In genomic region chr13:34088871-34089288, GRCm38 (mm10) we compare ENCODE assay signal across 9 mouse cellular contexts. TPM values are rescaled to one million over a fixed set of nuclear protein-coding genes. Genes with fewer than 3 reads are reported as not detected.
A peak's percentile ranks its signal among the peaks of the same experiment; 100 is the strongest.
DNase-seq lines count a peak whose midpoint lies in the region; ATAC-seq lines count a peak whose summit lies in the region.
"Had no signal": no experiment of that assay in that cellular context is flagged by ENCODE, and none has a peak within 500 bp of the region (broad histone marks: within the 10 kb centered on the region; RNA-seq: fewer than 3 reads in every experiment).

No protein-coding gene starts in this region.

- no peak overlapping the region for H3K9ac ChIP-seq in hindbrain, embryonic 11.5 days (ENCODE audit: low read depth, low read length)

- no peaks in the 10 kb centered on the region for H3K36me3 ChIP-seq in hindbrain, embryonic 11.5 days (ENCODE audit: control insufficient read depth, insufficient read depth, low read length)

- no peak overlapping the region for H3K4me2 ChIP-seq in hindbrain, embryonic 11.5 days (replicated peaks; ENCODE audit: low read depth, low read length)

- 50% methylated on average over 7 of the region's 7 CpGs for WGBS in hindbrain, embryonic 11.5 days

- no peaks in the 10 kb centered on the region for H3K9me3 ChIP-seq in hindbrain, embryonic 11.5 days (ENCODE audit: control insufficient read depth, low read length)

- peak overlapping the region; percentile 52 for H3K27ac ChIP-seq in hindbrain, embryonic 11.5 days (ENCODE audit: low read depth, low read length)
- H3K27ac ChIP-seq: kidney, postnatal 0 days had no signal

- ATAC-seq in hindbrain, embryonic 11.5 days (ENCODE audit: low FRiP score), result peak; percentile 79
- ATAC-seq in monocyte, adult 5-6 weeks (replicated peaks; ENCODE audit: insufficient number of reproducible peaks, low FRiP score, low TSS enrichment, poor library complexity, severe bottlenecking), result 0 out of 2 replicates have a peak, but pooled peaks have one; percentile 47

- DNase-seq in CD4-positive helper T cell, adult 2 months (ENCODE audit: low read depth, low spot score), result peak; percentile 27
- peak; percentile 14 for DNase-seq in T-cell, adult 2 months (ENCODE audit: low spot score)
- DNase-seq in hindbrain, embryonic 11.5 days (ENCODE audit: low spot score), result peak; percentile 62
- no peak for DNase-seq in urinary bladder, postnatal 25 days (ENCODE audit: low spot score)
- DNase-seq in frontal cortex, postnatal 36 days (ENCODE audit: low spot score in 2 of 2), result no peak
- DNase-seq in yolk sac, embryonic 10.5 days (ENCODE audit: low spot score), result no peak
- no peak for DNase-seq in kidney, postnatal 4 days

- no peaks in the 10 kb centered on the region for H3K4me1 ChIP-seq in hindbrain, embryonic 11.5 days (replicated peaks; ENCODE audit: control insufficient read depth, insufficient read depth, low read length)

- H3K27me3 ChIP-seq in hindbrain, embryonic 11.5 days (ENCODE audit: control insufficient read depth, insufficient read depth, low read length), result no peaks in the 10 kb centered on the region

- no peak overlapping the region for H3K4me3 ChIP-seq in hindbrain, embryonic 11.5 days (ENCODE audit: low read depth, low read length)

RNA-seq across cellular contexts. Expression of gene Tubb2a, which starts 11.1 kb away (rescaled TPM):
- 422 and 447 TPM in 2 replicates for polyA plus RNA-seq in hindbrain, embryonic 11.5 days (2014; fragmentation: Nextera tagmentation; extraction: Ambion mirVana)
- total RNA-seq in monocyte, adult 5-6 weeks (2017), result 29.8 to 47.6 TPM (median 39.0 TPM) in 3 replicates

RNA-seq across cellular contexts. Expression of gene Tubb2b, which starts 41.4 kb away (rescaled TPM):
- 318 and 341 TPM in 2 replicates for polyA plus RNA-seq in hindbrain, embryonic 11.5 days (2014; fragmentation: Nextera tagmentation; extraction: Ambion mirVana)
- total RNA-seq in monocyte, adult 5-6 weeks (2017), result 5.1 to 7.5 TPM (median 5.7 TPM) in 3 replicates

RNA-seq across cellular contexts. Expression of gene Bphl, which starts 51.5 kb away (rescaled TPM):
- 30.3 and 31.1 TPM in 2 replicates for polyA plus RNA-seq in hindbrain, embryonic 11.5 days (2014; fragmentation: Nextera tagmentation; extraction: Ambion mirVana)
- total RNA-seq in monocyte, adult 5-6 weeks (2017), result 3.4 to 10.3 TPM (median 10.2 TPM) in 3 replicates

Comparison
In these comparisons a context has a peak if more than half of its experiments do, and no peak if none do; other contexts are left out.
1. DNase-seq: peak in CD4-positive helper T cell, adult 2 months (single experiment), T-cell, adult 2 months (single experiment) and hindbrain, embryonic 11.5 days (single experiment); none in urinary bladder, postnatal 25 days (single experiment), frontal cortex, postnatal 36 days (0 of 2), yolk sac, embryonic 10.5 days (single experiment) and kidney, postnatal 4 days (0 of 2).